Mouse (Mus musculus): ENCODE results near the gene Ghrh.
"Not testable (repeated sequence)": the region's sequence is repeated elsewhere in the genome, so short reads cannot be mapped to it uniquely, and the experiment has no call there.

Gene Ghrh

GRCm38 (mm10) chr2:157347361-157348159 is at the start of gene Ghrh:
TSS of gene Ghrh (minus strand) at chr2:157347506.
- DNase-seq (ENCODE audit: low read depth), result no peak

DNA sequence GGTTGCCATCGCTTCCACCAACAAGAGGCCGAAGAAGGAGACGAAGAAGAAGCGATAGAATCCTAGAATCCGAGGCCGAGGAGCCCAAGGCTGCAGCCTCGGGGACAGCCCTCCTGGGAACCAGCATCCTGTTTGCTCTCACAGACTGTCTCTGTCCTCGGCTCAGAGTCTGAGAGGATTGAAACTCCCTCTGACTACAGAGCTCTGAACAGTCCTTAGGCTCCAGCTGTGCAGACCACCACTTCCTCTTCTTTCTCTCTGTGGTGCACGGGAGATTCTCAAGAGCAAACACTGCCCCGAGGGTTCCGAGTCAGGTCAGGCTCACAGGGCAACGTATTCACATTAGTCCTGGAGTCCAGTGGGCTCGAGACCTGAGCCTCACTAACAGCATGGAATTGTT is 48.7 kb upstream of the Ghrh start:
- no peak for DNase-seq (ENCODE audit: low read depth)

DNA sequence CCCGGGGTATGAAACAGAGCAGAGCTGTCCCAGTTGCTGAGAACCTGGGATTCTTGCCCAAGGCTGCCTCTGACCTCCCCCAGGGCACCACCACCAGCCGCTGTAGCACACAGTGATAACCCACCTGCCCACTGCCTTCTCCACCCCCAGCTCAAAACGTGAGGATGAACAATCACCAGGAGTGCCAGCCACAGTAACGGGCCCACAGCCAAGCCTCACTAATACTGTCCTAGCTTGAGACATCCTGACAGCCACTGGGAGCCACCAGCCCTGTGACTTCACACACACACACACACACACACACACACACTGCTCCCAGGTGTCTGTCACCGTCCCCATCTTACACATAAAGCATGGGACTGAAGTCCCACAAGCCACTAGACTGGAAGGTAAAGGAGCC is 48.1 kb upstream of the Ghrh start:
- DNase-seq (ENCODE audit: low read depth), result no peak

- DNase-seq (ENCODE audit: low read depth), result no peak
Observed at GRCm38 (mm10) chr2:157394868-157395267, 47.6 kb upstream of the Ghrh start.

GRCm38 (mm10) chr2:157393549-157393948 is 46.2 kb upstream of the Ghrh start:
- DNase-seq (ENCODE audit: low read depth), result no peak

- no peak for DNase-seq (ENCODE audit: low read depth)
Observed at GRCm38 (mm10) chr2:157392331-157392730, 45.0 kb upstream of the Ghrh start.

DNA sequence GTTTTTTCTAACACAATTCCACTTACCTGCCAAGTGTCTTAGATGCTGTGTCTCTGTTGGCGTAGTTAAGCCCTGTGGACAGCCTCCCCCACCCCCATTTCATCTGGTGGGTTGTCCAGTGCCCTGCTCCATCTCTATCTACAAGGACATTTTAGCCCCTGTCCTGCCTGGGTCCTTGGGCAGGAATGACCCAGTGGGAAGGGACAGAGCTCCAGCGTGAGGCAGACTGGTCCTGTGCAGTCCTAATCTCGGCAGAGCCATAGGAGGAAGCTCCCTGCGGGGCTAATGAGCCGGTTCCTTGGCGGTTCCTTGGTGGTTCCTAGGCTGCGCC is 42.2 kb upstream of the Ghrh start:
- no peak for DNase-seq (ENCODE audit: low read depth)

DNA sequence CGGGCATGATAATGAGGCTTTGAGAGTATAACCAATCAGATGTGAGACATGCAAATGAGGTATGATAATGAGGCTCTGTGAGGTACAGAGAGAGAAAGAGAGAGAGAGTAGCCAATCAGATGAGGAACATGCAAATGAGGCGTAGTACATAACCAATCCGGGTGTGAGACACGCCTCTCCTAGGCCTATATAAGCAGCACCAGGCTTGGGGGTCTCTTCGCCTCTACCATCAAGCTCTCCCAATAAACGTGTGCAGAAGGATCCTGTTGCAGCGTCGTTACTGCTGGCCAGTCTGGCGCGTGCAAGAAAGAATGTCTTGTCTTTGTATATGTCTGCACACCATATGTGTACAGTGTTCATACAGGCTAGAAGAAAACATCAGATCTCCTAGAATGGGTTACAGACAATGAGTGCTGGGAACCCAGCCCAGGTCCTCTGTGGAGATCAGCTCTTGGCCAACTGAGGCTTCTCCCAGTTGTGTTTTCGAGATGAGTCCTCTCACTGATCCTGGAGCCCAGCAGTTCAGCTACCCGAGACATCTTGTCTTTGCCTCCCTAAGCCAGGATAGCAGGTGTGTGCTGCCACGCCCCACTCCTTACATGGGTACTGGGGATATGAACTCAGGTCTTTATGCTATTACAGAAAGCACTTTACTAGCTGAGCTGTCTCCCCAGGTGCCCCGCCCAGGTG is 41.7 kb upstream of the Ghrh start:
- not testable (repeated sequence) for DNase-seq (ENCODE audit: low read depth)

- DNase-seq (ENCODE audit: low read depth), result no peak
Observed at GRCm38 (mm10) chr2:157384836-157385235, 37.5 kb upstream of the Ghrh start.

- DNase-seq (ENCODE audit: low read depth), result no peak
Observed at GRCm38 (mm10) chr2:157376995-157377394, 29.7 kb upstream of the Ghrh start.

DNA sequence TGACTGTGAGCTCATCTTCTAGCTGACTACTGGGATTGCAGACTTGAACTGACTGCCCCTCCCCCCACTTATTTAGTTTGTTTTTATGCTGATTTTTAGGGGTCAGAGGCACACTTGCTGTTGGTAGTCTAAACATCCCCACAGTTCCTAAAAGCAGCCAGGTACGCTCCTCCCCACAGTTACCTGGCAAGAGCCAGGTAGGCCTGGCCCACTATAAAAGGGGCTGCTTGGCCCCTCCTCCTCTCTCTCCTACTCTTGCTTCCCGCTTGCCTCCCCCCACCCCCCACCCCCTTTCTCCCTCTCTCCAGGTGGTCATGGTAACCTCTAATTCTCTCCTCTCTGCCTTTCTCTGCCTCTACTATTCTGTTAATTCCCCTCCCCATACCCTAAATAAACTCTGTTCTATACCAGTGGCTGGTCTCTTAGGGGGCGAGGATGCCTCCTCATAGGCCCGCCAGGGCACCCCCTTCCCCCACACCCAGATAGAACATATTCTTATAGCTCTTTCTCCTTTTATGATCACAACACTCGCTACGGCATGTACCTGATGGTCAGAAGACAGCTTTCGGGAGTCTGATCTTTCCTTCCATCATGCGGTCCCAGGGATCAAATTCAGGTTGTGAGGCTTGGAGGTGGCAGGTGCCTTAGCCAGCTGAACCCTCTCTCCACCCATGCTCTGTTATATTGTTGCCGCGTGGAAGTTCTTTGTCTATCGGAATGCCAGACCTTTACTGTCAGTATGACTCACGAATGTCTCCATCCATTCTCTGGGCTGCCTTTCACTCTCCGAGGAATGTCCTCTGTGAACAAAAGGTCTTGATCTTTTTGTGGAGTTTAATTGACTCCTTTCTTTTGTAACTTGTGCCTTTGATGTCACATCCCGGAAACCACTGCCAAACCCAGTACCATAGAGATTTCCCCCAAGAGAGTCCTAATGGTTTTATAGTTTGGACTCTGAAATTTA is 28.8 kb upstream of the Ghrh start:
- DNase-seq (ENCODE audit: low read depth), result no peak

DNA sequence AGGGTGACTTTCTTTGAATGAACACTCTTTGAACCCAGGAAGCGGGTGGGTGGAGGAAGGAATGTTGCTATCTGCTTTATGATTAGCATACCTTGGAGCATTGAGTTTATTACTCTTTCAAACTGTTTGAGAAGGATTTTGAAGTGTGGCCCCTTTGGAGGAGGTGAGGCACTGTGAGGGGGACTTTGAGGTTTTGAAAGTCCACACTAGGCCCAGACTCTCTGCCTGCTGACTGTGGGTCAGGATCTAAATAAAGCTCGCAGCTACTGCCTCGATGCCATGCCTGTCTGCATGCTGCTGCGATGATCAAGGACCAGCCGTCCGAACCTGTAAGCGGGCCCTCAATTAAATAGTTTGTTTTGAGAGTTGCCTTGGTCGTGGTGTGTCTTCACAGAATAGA is 27.7 kb upstream of the Ghrh start:
- DNase-seq (ENCODE audit: low read depth), result no peak

- DNase-seq (ENCODE audit: low read depth), result no peak
Observed at GRCm38 (mm10) chr2:157373681-157374080, 26.4 kb upstream of the Ghrh start.

DNA sequence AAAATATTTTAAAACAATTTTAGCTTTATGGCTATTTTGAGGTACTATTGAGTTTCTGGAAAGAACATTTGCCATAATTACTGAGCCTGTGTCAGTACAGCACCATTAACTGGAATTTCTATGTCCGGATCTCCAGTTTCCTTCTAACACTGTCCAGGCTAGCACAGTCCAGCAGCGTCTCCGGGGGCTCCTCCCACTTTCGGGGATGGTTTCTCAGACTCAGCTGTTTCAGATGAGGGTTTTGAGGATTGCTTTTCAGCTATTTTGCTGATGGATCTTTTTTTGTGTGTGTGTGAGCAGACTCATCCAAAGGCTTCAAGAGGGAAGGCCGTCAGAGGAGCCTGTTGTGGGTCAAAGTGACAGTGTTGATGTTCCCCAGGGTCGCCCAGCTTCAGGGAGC is 24.4 kb upstream of the Ghrh start:
- no peak for DNase-seq (ENCODE audit: low read depth)

GRCm38 (mm10) chr2:157367991-157368390 is 20.7 kb upstream of the Ghrh start:
- peak; percentile 56 for DNase-seq (ENCODE audit: low read depth)

- peak; percentile 91 for DNase-seq (ENCODE audit: low read depth)
Observed at GRCm38 (mm10) chr2:157367184-157367893, 20.0 kb upstream of the Ghrh start, which contains the start of gene Manbal. TSS of gene Manbal (plus strand) at chr2:157367594.

DNA sequence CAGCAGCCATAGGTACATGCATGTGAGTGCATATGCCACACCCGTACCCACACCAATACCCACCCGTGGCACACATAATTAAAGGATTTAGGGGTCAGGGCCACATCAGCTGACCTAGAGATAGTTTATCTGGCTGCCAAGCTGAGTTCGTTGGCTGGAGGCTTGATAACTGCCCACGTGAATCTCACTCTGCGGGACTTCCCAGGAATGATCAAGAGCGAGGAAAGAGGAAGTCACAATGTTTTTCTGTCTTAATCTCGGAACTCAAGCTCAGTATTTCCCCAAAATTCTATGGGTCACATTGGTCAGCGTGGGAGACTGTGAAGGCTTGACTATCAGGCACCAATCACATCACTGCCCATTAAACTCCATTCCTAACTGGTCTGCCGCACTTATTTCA is 19.5 kb upstream of the Ghrh start:
- peak; percentile 21 for DNase-seq (ENCODE audit: low read depth)

DNA sequence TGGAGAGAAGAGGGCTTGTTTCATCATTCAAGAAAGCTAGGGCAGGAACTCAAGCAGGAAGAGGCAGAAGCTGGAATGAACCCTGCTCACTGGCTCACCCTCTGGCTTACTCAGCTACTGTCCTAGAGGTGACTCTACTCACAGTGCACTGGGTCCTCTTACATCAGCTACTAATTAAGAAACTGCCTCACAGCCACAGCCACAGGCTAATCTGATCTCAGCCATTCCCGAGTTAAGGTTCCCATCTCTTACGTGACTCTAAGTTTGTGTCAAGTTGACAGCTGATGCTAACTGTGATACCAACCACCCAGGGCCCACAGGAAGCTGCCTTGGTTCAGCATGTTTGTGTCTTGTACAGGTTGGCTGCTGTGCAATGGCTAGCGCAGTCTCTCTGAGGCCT is 15.7 kb upstream of the Ghrh start:
- DNase-seq (ENCODE audit: low read depth), result peak; percentile 59

DNA sequence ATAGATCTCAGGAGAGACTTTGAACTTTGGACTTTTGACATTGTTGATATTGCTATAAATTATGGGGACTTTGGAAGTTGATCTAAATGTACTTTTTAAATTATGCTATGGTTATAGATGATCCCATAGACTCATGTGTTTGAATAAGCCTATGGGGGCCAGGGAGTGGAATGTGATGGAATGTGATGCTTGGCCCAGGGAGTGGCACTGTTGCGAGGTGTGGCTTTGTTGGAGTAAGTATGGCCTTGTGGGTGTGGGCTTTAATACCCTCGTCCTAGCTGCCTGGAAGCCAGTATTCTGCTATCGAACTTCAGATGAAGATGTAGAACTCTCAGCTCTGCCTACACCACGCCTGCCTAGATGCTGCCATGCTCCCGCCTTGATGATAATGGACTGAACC is 12.7 kb upstream of the Ghrh start:
- DNase-seq (ENCODE audit: low read depth), result no peak

- no peak for DNase-seq (ENCODE audit: low read depth)
Observed at GRCm38 (mm10) chr2:157354106-157354505, 6.8 kb upstream of the Ghrh start.

DNA sequence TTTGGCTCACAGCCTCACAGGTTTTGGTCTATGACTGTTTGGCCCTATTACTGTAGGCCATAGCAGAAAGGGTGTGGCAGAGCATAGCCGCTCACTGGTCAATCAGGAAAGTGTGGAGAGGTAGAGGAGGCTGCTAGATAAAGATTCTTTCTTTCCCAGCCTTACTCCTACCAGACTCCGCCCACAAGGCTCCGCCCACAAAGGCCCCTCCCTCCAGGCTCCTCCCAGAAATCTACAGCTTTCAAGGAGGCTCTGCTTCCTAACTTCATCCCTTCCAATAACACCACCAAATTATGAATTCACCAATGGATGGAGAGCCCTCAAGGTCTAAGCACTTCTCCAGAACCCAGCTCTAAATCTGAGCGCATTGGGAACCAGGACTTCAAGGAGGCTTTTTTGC is 5.9 kb upstream of the Ghrh start:
- no peak for DNase-seq (ENCODE audit: low read depth)

Data from 416B (cell line).